Mouse (Mus musculus): Measurements from ENCODE around the gene Ifi27l2a. TPM values are rescaled to one million over a fixed set of nuclear protein-coding genes. Genes with fewer than 3 reads are reported as not detected.
"Not testable (repeated sequence)": the region's sequence is repeated elsewhere in the genome, so short reads cannot be mapped to it uniquely, and the experiment has no call there.

The Ifi27l2a gene
- 6.6 and 7.2 TPM in 2 replicates for polyA plus RNA-seq (2015; fragmentation: Nextera tagmentation; extraction: Ambion mirVana)

DNA sequence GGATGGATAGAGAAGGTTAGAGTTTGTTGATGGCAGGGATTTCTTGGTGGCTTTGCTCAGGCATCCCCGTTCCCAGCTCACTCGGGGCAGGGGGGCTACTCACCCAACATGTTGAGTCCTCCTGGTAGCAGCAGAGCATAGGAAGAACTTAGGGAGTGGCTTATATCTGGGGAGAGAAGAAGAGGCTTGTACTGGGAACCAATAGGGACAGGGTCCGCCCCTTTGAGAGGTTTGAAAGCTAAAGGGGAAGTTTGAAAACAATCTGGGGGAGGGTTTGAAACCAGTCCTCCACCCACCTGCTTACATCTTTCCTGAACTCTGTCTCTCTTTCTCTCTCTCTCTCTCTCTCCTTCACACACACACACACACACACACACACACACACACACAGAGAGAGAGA lies at the start of gene Ifi27l2a:
Gene Ifi27l2a (minus strand): TSS at position 157 of the 400 bp plus-strand sequence.
- Histone ChIP-seq H3K4me3 (ENCODE audit: low read length) (no peak within 1 kb of the TSS), H3K36me3 (ENCODE audit: insufficient read depth, low read length) (no peaks in the 10 kb centered on the region), H3K27ac (ENCODE audit: low read length) (no peak within 1 kb of the TSS), H3K27me3 (ENCODE audit: insufficient read depth, low read length) (no peaks in the 10 kb centered on the region), H3K9me3 (ENCODE audit: low read length) (no peaks in the 10 kb centered on the region), H3K9ac (replicated peaks; ENCODE audit: low read length) (no peak within 1 kb of the TSS), H3K4me1 (ENCODE audit: insufficient read depth, low read length) (no peaks in the 10 kb centered on the region), H3K4me2 (replicated peaks; ENCODE audit: low read depth, low read length) (no peak within 1 kb of the TSS)
- WGBS: 59% methylated on average over 3 of the region's 3 CpGs
- no peak for ATAC-seq (ENCODE audit: low FRiP score, low TSS enrichment)

DNA sequence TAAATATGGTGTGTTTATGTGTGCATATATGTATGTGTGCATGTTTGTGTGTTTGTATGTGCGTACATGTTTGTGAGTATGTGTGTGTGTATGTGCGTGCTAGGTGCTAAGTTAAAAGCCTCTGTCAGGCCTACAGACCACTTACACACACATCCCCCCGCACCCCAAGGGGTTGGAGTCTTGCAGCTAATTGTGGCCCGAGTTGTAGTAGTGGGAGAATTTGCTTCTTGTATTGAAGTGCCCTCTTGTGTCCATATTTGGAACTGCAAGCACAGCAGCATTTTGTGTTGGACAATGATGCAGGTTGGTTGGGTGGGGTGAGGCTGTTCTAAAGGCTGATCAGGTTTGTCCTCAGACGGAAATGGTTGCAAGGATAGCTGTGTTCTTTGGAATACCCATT lies 49.3 kb upstream of the Ifi27l2a start:
- Histone ChIP-seq H3K9me3 (ENCODE audit: low read length) (no peaks in the 10 kb centered on the region), H3K27ac (ENCODE audit: low read length) (no peak overlapping the region), H3K27me3 (ENCODE audit: insufficient read depth, low read length) (no peaks in the 10 kb centered on the region), H3K4me2 (replicated peaks; ENCODE audit: low read depth, low read length) (no peak overlapping the region), H3K4me1 (ENCODE audit: insufficient read depth, low read length) (no peaks in the 10 kb centered on the region), H3K4me3 (ENCODE audit: low read length) (no peak overlapping the region), H3K36me3 (ENCODE audit: insufficient read depth, low read length) (no peaks in the 10 kb centered on the region), H3K9ac (replicated peaks; ENCODE audit: low read length) (no peak overlapping the region)
- ATAC-seq (ENCODE audit: low FRiP score, low TSS enrichment): no peak
- WGBS: 36% methylated on average over 5 of the region's 5 CpGs

- no peak overlapping the region for H3K4me3 ChIP-seq (ENCODE audit: low read length)
- H3K9ac ChIP-seq (replicated peaks; ENCODE audit: low read length): no peak overlapping the region
- H3K9me3 ChIP-seq (ENCODE audit: low read length): no peaks in the 10 kb centered on the region
- H3K4me2 ChIP-seq (replicated peaks; ENCODE audit: low read depth, low read length): no peak overlapping the region
- no peak overlapping the region for H3K27ac ChIP-seq (ENCODE audit: low read length)
- no peak for ATAC-seq (ENCODE audit: low FRiP score, low TSS enrichment)
- no peaks in the 10 kb centered on the region for H3K27me3 ChIP-seq (ENCODE audit: insufficient read depth, low read length)
- H3K36me3 ChIP-seq (ENCODE audit: insufficient read depth, low read length): no peaks in the 10 kb centered on the region
- H3K4me1 ChIP-seq (ENCODE audit: insufficient read depth, low read length): no peaks in the 10 kb centered on the region
- WGBS: 77% methylated on average over 3 of the region's 3 CpGs
Observed at GRCm38 (mm10) chr12:103491091-103491730, 47.7 kb upstream of the Ifi27l2a start.

DNA sequence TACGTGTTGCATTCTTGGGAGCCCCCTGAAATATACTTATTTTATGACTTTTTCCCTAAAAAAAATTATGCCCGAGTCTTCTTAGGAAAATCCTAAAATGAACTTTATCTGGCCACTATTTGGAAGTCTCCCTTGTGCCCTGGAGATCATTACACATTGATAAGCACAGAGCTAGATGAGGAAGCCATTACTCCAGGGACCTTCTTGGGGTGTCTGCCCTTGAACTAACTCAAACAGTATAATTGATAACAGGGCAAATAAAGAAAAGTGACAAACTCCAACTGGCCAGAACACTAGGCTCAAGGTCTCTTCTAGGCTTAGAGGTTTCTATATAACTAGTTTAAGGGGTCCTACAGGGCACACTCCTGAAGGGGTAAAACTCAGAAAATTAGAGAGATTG lies 44.3 kb upstream of the Ifi27l2a start:
- no peak overlapping the region for H3K4me2 ChIP-seq (replicated peaks; ENCODE audit: low read depth, low read length)
- WGBS: 66% methylated on average over 2 of the region's 2 CpGs
- no peak overlapping the region for H3K9ac ChIP-seq (replicated peaks; ENCODE audit: low read length)
- no peaks in the 10 kb centered on the region for H3K36me3 ChIP-seq (ENCODE audit: insufficient read depth, low read length)
- no peak for ATAC-seq (ENCODE audit: low FRiP score, low TSS enrichment)
- H3K9me3 ChIP-seq (ENCODE audit: low read length): no peaks in the 10 kb centered on the region
- H3K4me1 ChIP-seq (ENCODE audit: insufficient read depth, low read length): no peaks in the 10 kb centered on the region
- no peak overlapping the region for H3K4me3 ChIP-seq (ENCODE audit: low read length)
- no peaks in the 10 kb centered on the region for H3K27me3 ChIP-seq (ENCODE audit: insufficient read depth, low read length)
- no peak overlapping the region for H3K27ac ChIP-seq (ENCODE audit: low read length)

GRCm38 (mm10) chr12:103487276-103487675 lies 43.8 kb upstream of the Ifi27l2a start:
- Histone ChIP-seq H3K27ac (ENCODE audit: low read length) (no peak overlapping the region), H3K9ac (replicated peaks; ENCODE audit: low read length) (no peak overlapping the region), H3K4me1 (ENCODE audit: insufficient read depth, low read length) (no peaks in the 10 kb centered on the region), H3K4me2 (replicated peaks; ENCODE audit: low read depth, low read length) (no peak overlapping the region), H3K36me3 (ENCODE audit: insufficient read depth, low read length) (no peaks in the 10 kb centered on the region), H3K4me3 (ENCODE audit: low read length) (no peak overlapping the region), H3K9me3 (ENCODE audit: low read length) (no peaks in the 10 kb centered on the region), H3K27me3 (ENCODE audit: insufficient read depth, low read length) (no peaks in the 10 kb centered on the region)
- WGBS: 66% methylated on average over 4 of the region's 4 CpGs
- ATAC-seq (ENCODE audit: low FRiP score, low TSS enrichment): no peak

GRCm38 (mm10) chr12:103486726-103487125 lies 43.2 kb upstream of the Ifi27l2a start:
- ATAC-seq (ENCODE audit: low FRiP score, low TSS enrichment): no peak
- no peaks in the 10 kb centered on the region for H3K27me3 ChIP-seq (ENCODE audit: insufficient read depth, low read length)
- no peak overlapping the region for H3K4me3 ChIP-seq (ENCODE audit: low read length)
- no peaks in the 10 kb centered on the region for H3K4me1 ChIP-seq (ENCODE audit: insufficient read depth, low read length)
- 100% methylated on average over 1 of the region's 1 CpGs for WGBS
- no peaks in the 10 kb centered on the region for H3K36me3 ChIP-seq (ENCODE audit: insufficient read depth, low read length)
- no peak overlapping the region for H3K9ac ChIP-seq (replicated peaks; ENCODE audit: low read length)
- H3K4me2 ChIP-seq (replicated peaks; ENCODE audit: low read depth, low read length): no peak overlapping the region
- H3K9me3 ChIP-seq (ENCODE audit: low read length): no peaks in the 10 kb centered on the region
- H3K27ac ChIP-seq (ENCODE audit: low read length): no peak overlapping the region

GRCm38 (mm10) chr12:103484200-103484972 lies 40.9 kb upstream of the Ifi27l2a start:
- 53% methylated on average over 9 of the region's 9 CpGs for WGBS
- H3K4me2 ChIP-seq (replicated peaks; ENCODE audit: low read depth, low read length); H3K9ac ChIP-seq (replicated peaks; ENCODE audit: low read length); H3K27ac ChIP-seq (ENCODE audit: low read length); ATAC-seq (ENCODE audit: low FRiP score, low TSS enrichment); H3K9me3 ChIP-seq (ENCODE audit: low read length); H3K4me3 ChIP-seq (ENCODE audit: low read length); H3K4me1 ChIP-seq (ENCODE audit: insufficient read depth, low read length); H3K36me3 ChIP-seq (ENCODE audit: insufficient read depth, low read length); H3K27me3 ChIP-seq (ENCODE audit: insufficient read depth, low read length): not testable (repeated sequence)

DNA sequence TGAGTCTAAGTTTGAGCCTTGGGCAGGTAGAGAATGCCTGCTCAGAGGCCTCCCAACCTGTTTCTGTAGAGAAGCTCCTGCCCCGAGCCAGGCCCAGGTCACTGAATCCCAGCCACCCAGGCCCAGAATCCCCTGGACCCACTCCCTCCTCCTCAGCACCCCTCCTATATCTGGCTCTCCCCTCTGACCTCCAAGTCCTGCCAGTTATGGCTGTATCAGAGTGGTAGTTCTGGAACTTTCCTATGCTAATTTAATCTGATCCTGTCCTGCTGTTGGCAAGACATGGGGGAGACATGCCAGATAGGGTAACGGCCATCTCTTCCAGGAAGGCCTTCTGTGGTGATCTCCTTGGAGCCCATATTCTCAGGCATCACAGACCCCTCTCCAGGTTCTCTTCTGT lies 39.3 kb upstream of the Ifi27l2a start:
- H3K36me3 ChIP-seq (ENCODE audit: insufficient read depth, low read length): no peaks in the 10 kb centered on the region
- no peak for ATAC-seq (ENCODE audit: low FRiP score, low TSS enrichment)
- H3K9me3 ChIP-seq (ENCODE audit: low read length): no peaks in the 10 kb centered on the region
- H3K27ac ChIP-seq (ENCODE audit: low read length): no peak overlapping the region
- WGBS: 71% methylated on average over 2 of the region's 2 CpGs
- H3K4me2 ChIP-seq (replicated peaks; ENCODE audit: low read depth, low read length): no peak overlapping the region
- no peaks in the 10 kb centered on the region for H3K4me1 ChIP-seq (ENCODE audit: insufficient read depth, low read length)
- no peak overlapping the region for H3K4me3 ChIP-seq (ENCODE audit: low read length)
- no peaks in the 10 kb centered on the region for H3K27me3 ChIP-seq (ENCODE audit: insufficient read depth, low read length)
- no peak overlapping the region for H3K9ac ChIP-seq (replicated peaks; ENCODE audit: low read length)

- Histone ChIP-seq H3K4me1 (ENCODE audit: insufficient read depth, low read length) (no peaks in the 10 kb centered on the region), H3K36me3 (ENCODE audit: insufficient read depth, low read length) (no peaks in the 10 kb centered on the region), H3K27me3 (ENCODE audit: insufficient read depth, low read length) (no peaks in the 10 kb centered on the region), H3K4me3 (ENCODE audit: low read length) (no peak overlapping the region), H3K27ac (ENCODE audit: low read length) (no peak overlapping the region), H3K9ac (replicated peaks; ENCODE audit: low read length) (no peak overlapping the region), H3K9me3 (ENCODE audit: low read length) (no peaks in the 10 kb centered on the region), H3K4me2 (replicated peaks; ENCODE audit: low read depth, low read length) (no peak overlapping the region)
- ATAC-seq (ENCODE audit: low FRiP score, low TSS enrichment): no peak
- 78% methylated on average over 5 of the region's 5 CpGs for WGBS
Observed at GRCm38 (mm10) chr12:103481671-103482070, 38.2 kb upstream of the Ifi27l2a start.

GRCm38 (mm10) chr12:103477461-103478015 lies 34.1 kb upstream of the Ifi27l2a start:
- ATAC-seq (ENCODE audit: low FRiP score, low TSS enrichment): no peak
- H3K27me3 ChIP-seq (ENCODE audit: insufficient read depth, low read length): no peaks in the 10 kb centered on the region
- no peaks in the 10 kb centered on the region for H3K36me3 ChIP-seq (ENCODE audit: insufficient read depth, low read length)
- H3K4me2 ChIP-seq (replicated peaks; ENCODE audit: low read depth, low read length): no peak overlapping the region
- H3K9me3 ChIP-seq (ENCODE audit: low read length): no peaks in the 10 kb centered on the region
- H3K9ac ChIP-seq (replicated peaks; ENCODE audit: low read length): no peak overlapping the region
- H3K4me1 ChIP-seq (ENCODE audit: insufficient read depth, low read length): no peaks in the 10 kb centered on the region
- WGBS: 68% methylated on average over 7 of the region's 7 CpGs
- H3K4me3 ChIP-seq (ENCODE audit: low read length): no peak overlapping the region
- H3K27ac ChIP-seq (ENCODE audit: low read length): no peak overlapping the region

Measured in kidney, embryonic 16.5 days (tissue).